Mouse (Mus musculus): Measurements from ENCODE around the gene Bicra. TPM values are rescaled to one million over a fixed set of nuclear protein-coding genes. Genes with fewer than 3 reads are reported as not detected.

Gene Bicra
- polyA plus RNA-seq (2015; fragmentation: Nextera tagmentation; extraction: Ambion mirVana) = 1.6 and 1.9 TPM in 2 replicates

DNA sequence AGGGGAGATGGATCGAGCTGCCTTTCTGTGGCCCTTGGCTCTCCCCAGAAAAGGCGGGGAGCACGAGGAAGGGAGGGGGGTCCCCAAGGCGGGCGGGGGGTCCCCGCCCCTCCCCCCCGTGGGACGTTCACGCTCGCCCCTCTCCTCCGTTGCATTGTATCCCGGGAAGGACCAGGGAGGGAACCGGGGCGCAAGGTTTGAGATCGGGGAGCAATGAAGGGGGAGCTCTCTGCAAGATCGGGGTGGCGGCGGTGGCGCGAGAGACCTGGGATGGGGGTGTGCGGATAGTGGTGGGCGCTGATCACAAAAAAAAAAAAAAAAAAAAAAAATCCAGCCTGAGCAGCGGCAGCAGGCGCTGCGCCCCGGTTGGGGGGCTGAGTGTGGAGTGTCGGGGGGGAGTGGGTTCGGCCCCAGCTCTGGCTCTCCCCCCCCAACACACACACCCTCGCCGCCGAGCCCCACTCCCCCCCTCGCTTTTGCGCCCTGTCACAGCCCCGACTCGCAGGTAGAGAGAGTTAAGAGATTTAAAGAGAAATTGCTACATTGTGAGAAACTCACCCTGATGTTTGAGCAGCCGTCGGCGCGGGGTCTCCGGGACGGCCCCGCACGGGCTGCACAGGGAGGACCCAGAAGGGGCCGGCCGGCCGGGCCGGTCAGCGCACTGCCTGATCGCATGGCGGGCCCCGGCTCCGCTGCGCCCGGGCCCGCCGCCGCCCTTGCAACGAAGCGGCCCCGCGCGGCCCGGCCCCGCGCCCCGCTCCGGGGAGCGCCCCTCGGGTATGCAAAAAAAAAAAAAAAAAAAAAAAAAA is at the start of gene Bicra:
Bicra (minus strand) TSS at position 584 of the 809 bp plus-strand sequence.
- Histone ChIP-seq H3K27ac (replicated peaks) (peak within 1 kb of the TSS; percentile 91), H3K4me1 (replicated peaks) (peaks cover 85% of the 10 kb centered on the region), H3K9me3 (replicated peaks) (no peaks in the 10 kb centered on the region), H3K4me2 (peak within 1 kb of the TSS; percentile 99), H3K9ac (peak within 1 kb of the TSS; percentile 95), H3K4me3 (replicated peaks) (peak within 1 kb of the TSS; percentile 88), H3K27me3 (no peaks in the 10 kb centered on the region), H3K36me3 (replicated peaks) (no peaks in the 10 kb centered on the region; the same call in 1 of the 2 replicates)
- ATAC-seq (ENCODE audit: insufficient read depth) = peak; percentile 59
- WGBS (ENCODE audit: insufficient replicate concordance) = 0% methylated on average over 68 of the region's 69 CpGs

DNA sequence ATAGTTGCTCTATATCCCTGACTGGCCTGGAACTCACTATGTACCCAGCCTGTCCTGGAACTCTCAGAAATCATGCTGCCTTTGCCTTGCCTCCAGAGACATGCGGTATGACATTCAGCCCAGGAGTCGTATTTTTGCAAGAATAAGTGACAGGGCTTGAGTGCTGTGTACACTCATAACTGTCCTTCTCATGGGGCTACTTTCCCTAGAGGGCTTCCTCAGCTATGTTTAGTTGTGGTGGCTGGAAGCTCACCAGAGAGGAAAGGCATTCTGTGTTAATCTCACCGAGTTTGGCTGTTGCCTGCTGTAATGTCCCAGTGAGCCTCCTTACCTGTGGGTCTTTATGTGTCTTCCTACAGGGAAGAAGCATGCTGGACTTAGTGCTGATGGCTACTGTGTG is 46.9 kb upstream of the Bicra start:
- H3K36me3 ChIP-seq (replicated peaks) = no peaks in the 10 kb centered on the region
- H3K9me3 ChIP-seq (replicated peaks) = no peaks in the 10 kb centered on the region
- no peak for ATAC-seq (ENCODE audit: insufficient read depth)
- H3K27ac ChIP-seq (replicated peaks) = no peak overlapping the region
- 47% methylated on average over 3 of the region's 3 CpGs for WGBS (ENCODE audit: insufficient replicate concordance)
- no peak overlapping the region for H3K4me3 ChIP-seq (replicated peaks)
- H3K27me3 ChIP-seq = peaks cover 20% of the 10 kb centered on the region; the same call in 1 of the 2 replicates
- H3K4me2 ChIP-seq = no peak overlapping the region
- H3K9ac ChIP-seq = no peak overlapping the region
- H3K4me1 ChIP-seq (replicated peaks) = peaks cover 17% of the 10 kb centered on the region

DNA sequence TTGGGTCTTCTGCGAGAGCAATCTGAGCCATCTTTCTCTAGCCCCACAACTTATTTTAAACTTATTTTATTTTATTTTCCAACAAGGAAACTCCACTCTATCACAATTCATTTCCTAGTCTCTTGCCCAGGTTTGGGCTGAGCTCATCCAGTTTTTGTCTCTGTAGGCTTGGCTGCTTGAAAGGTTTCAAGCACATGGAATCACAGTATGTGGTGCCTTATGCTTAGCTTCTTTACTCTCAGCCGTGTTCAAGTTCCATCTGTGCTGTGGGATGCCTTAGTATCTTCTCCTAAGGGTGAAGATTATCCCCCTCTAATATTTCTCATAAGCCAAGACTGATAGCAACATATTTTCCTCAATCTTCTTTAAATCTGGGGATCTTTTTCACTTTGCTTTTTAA is 39.9 kb upstream of the Bicra start:
- Histone ChIP-seq H3K4me3 (replicated peaks) (no peak overlapping the region), H3K27ac (replicated peaks) (no peak overlapping the region), H3K36me3 (replicated peaks) (no peaks in the 10 kb centered on the region), H3K9me3 (replicated peaks) (no peaks in the 10 kb centered on the region), H3K4me1 (replicated peaks) (no peaks in the 10 kb centered on the region), H3K27me3 (peaks cover 13% of the 10 kb centered on the region), H3K9ac (no peak overlapping the region), H3K4me2 (no peak overlapping the region)
- WGBS (ENCODE audit: insufficient replicate concordance) = 48% methylated on average over 2 of the region's 2 CpGs
- ATAC-seq (ENCODE audit: insufficient read depth) = no peak

DNA sequence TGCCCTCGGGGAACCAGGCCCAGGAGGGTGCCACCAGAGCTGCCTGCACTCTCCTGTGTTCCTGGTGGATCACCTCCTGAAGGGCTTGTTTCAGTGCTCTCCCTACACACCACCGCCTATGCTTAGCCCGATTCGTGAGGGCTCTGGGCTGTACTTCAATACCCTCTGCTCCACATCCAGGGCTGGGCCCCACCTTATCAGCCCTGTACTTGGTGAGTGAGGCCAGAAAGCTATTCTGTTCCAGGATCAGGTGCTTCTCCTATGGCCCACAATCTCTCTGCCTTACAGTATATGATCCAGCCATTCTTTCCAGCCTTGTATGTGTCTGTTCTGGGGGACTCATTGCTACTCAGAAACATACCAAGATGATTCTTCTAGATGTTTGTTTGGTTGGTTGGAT is 35.6 kb upstream of the Bicra start:
- no peak for ATAC-seq (ENCODE audit: insufficient read depth)
- 47% methylated on average over 4 of the region's 4 CpGs for WGBS (ENCODE audit: insufficient replicate concordance)
- Histone ChIP-seq H3K27me3 (peaks cover 10% of the 10 kb centered on the region; the same call in 1 of the 2 replicates), H3K4me2 (no peak overlapping the region), H3K36me3 (replicated peaks) (no peaks in the 10 kb centered on the region), H3K4me1 (replicated peaks) (no peaks in the 10 kb centered on the region), H3K9me3 (replicated peaks) (no peaks in the 10 kb centered on the region), H3K4me3 (replicated peaks) (no peak overlapping the region), H3K9ac (no peak overlapping the region), H3K27ac (replicated peaks) (no peak overlapping the region)

DNA sequence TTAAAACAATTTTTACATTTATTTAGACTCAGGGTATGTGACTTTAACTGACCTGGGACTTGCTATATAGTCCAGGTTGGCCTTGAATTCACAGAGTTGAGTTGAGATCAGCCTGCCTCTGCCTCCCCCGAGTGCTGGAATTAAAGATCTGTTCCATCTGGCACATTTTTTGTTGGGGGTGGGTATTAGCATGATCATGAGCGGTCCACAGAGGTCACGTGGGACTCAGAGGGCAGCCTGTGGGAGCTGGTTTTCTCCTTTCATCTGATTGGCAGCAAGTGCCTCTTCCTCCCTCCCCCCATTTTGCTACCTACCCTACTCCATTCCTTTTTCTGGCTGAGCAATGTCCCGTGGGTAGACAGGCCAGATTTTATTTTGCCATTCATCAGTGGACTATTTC is 32.9 kb upstream of the Bicra start:
- Histone ChIP-seq H3K27ac (replicated peaks) (no peak overlapping the region), H3K9me3 (replicated peaks) (no peaks in the 10 kb centered on the region), H3K9ac (no peak overlapping the region), H3K4me3 (replicated peaks) (no peak overlapping the region), H3K4me1 (replicated peaks) (no peaks in the 10 kb centered on the region), H3K36me3 (replicated peaks) (no peaks in the 10 kb centered on the region), H3K27me3 (peaks cover 10% of the 10 kb centered on the region; the same call in 1 of the 2 replicates), H3K4me2 (no peak overlapping the region)
- 50% methylated on average over 4 of the region's 4 CpGs for WGBS (ENCODE audit: insufficient replicate concordance)
- ATAC-seq (ENCODE audit: insufficient read depth) = no peak

DNA sequence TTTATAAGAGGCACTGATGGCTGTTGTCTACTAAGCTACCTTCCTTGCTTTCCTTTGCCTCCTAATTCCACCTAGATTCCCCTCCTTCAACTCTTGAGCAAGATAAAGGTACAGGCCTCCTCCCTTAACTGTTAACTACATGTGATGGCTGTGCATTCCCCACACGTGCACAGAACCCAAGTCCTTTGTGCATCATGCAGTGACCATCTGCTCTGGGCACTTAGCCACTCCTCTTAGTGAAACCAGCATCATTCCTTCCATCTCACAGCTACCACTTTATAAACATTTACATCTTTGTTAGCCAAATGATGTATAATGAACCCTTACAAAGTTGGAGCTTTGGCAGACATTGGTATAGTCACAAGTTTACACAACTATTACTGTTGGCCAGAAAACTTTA is 32.2 kb upstream of the Bicra start:
- H3K9me3 ChIP-seq (replicated peaks) = no peaks in the 10 kb centered on the region
- H3K4me3 ChIP-seq (replicated peaks) = no peak overlapping the region
- H3K36me3 ChIP-seq (replicated peaks) = no peaks in the 10 kb centered on the region
- H3K9ac ChIP-seq = no peak overlapping the region
- peaks cover 10% of the 10 kb centered on the region; the same call in 1 of the 2 replicates for H3K27me3 ChIP-seq
- H3K27ac ChIP-seq (replicated peaks) = no peak overlapping the region
- H3K4me2 ChIP-seq = no peak overlapping the region
- no peaks in the 10 kb centered on the region for H3K4me1 ChIP-seq (replicated peaks)
- 49% methylated on average over 1 of the region's 1 CpGs for WGBS (ENCODE audit: insufficient replicate concordance)
- no peak for ATAC-seq (ENCODE audit: insufficient read depth)

DNA sequence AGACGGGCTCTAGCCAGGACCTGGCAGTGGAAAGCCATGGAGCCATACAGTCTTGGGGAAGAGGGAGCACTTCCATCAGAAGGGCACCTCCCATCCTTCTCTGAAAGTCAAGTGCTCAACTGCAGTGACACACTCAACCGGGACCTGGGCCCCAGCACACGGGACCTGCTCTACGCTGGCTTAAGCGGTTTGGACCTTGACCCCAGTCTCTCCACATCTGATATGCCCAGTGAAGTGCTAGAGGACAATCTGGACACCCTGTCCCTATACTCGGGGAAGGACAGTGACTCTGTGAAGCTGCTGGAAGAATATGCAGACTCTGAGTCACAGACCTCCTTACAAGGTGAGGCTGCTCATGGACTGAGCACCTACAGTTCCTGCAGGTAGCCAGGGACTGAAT is 24.2 kb upstream of the Bicra start:
- Histone ChIP-seq H3K9ac (no peak overlapping the region), H3K4me2 (no peak overlapping the region), H3K36me3 (replicated peaks) (no peaks in the 10 kb centered on the region), H3K9me3 (replicated peaks) (no peaks in the 10 kb centered on the region), H3K27ac (replicated peaks) (no peak overlapping the region), H3K27me3 (no peaks in the 10 kb centered on the region; the same call in 1 of the 2 replicates), H3K4me3 (replicated peaks) (no peak overlapping the region), H3K4me1 (replicated peaks) (peaks cover 7% of the 10 kb centered on the region; the same call in 1 of the 2 replicates)
- WGBS (ENCODE audit: insufficient replicate concordance) = 58% methylated on average over 6 of the region's 6 CpGs
- ATAC-seq (ENCODE audit: insufficient read depth) = peak; percentile 58

DNA sequence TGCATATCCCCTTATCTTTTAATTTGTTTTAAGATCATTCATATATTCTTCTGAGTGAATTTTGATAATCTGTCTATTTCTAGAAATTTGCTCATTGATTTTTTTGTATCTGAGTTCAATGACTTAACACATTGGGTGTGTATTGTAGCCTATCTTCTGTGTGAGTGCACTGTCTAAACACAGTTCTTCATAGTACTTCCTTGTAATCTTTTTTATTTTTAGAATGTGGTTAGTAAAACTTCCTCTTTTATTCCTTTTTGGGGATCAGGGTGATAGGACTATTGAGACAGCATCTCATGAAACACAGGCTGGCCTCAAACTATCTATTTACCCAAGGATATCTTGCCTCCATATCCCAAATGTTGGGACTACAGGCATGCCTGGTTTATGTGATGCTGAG is 23.1 kb upstream of the Bicra start:
- ATAC-seq (ENCODE audit: insufficient read depth) = no peak
- no peaks in the 10 kb centered on the region for H3K36me3 ChIP-seq (replicated peaks)
- no peaks in the 10 kb centered on the region for H3K9me3 ChIP-seq (replicated peaks)
- no peak overlapping the region for H3K9ac ChIP-seq
- H3K4me2 ChIP-seq = no peak overlapping the region
- H3K4me3 ChIP-seq (replicated peaks) = no peak overlapping the region
- no peaks in the 10 kb centered on the region; the same call in 1 of the 2 replicates for H3K27me3 ChIP-seq
- no peak overlapping the region for H3K27ac ChIP-seq (replicated peaks)
- peaks cover 7% of the 10 kb centered on the region; the same call in 1 of the 2 replicates for H3K4me1 ChIP-seq (replicated peaks)

DNA sequence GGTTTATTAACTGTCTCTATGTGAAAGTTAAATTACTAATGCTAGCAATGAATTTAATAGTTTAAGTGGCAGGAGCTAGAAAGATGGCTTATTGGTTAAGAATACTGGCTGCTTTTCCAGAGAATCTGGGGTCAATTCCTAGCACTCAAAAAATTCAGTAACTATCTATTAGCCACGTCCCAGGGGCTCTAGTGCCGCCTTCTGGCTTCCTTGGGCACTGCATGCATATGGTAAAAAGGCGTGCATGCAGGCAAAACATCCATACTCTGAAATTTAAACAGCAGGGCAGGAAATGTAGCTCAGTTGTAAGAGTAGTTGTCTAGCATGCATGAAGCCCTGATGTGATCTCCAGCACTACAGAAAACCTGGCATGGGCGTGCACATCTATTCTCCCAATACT is 15.8 kb upstream of the Bicra start:
- peaks cover 8% of the 10 kb centered on the region; the same call in 1 of the 2 replicates for H3K4me1 ChIP-seq (replicated peaks)
- H3K27me3 ChIP-seq = peaks cover 20% of the 10 kb centered on the region
- no peak overlapping the region for H3K9ac ChIP-seq
- no peak overlapping the region for H3K4me2 ChIP-seq
- H3K36me3 ChIP-seq (replicated peaks) = no peaks in the 10 kb centered on the region
- H3K27ac ChIP-seq (replicated peaks) = no peak overlapping the region
- 33% methylated on average over 4 of the region's 4 CpGs for WGBS (ENCODE audit: insufficient replicate concordance)
- no peak for ATAC-seq (ENCODE audit: insufficient read depth)
- H3K4me3 ChIP-seq (replicated peaks) = no peak overlapping the region
- peaks cover 6% of the 10 kb centered on the region; the same call in 1 of the 2 replicates for H3K9me3 ChIP-seq (replicated peaks)

DNA sequence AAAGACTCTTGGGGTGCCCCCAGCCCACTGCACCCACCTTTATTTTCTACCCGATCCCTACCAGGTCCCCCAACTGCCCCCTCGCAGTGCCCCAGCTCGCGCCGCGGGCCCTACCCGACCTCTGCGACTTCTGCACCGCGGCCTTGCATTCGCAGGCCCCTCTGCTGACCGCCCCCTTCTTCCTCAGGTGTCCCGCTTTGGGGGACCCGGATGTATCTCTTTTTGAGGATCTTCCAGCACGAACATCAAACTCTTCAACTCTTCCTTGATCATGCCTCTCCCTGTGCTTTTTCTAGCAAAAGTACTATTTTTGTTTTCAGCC is 14.3 kb upstream of the Bicra start:
- ATAC-seq (ENCODE audit: insufficient read depth) = no peak
- H3K27ac ChIP-seq (replicated peaks) = no peak overlapping the region
- peaks cover 25% of the 10 kb centered on the region for H3K27me3 ChIP-seq
- no peak overlapping the region for H3K4me2 ChIP-seq
- H3K4me1 ChIP-seq (replicated peaks) = peaks cover 8% of the 10 kb centered on the region; the same call in 1 of the 2 replicates
- H3K9ac ChIP-seq = no peak overlapping the region
- H3K36me3 ChIP-seq (replicated peaks) = no peaks in the 10 kb centered on the region
- no peak overlapping the region for H3K4me3 ChIP-seq (replicated peaks)
- 64% methylated on average over 15 of the region's 15 CpGs for WGBS (ENCODE audit: insufficient replicate concordance)
- peaks cover 6% of the 10 kb centered on the region; the same call in 1 of the 2 replicates for H3K9me3 ChIP-seq (replicated peaks)

DNA sequence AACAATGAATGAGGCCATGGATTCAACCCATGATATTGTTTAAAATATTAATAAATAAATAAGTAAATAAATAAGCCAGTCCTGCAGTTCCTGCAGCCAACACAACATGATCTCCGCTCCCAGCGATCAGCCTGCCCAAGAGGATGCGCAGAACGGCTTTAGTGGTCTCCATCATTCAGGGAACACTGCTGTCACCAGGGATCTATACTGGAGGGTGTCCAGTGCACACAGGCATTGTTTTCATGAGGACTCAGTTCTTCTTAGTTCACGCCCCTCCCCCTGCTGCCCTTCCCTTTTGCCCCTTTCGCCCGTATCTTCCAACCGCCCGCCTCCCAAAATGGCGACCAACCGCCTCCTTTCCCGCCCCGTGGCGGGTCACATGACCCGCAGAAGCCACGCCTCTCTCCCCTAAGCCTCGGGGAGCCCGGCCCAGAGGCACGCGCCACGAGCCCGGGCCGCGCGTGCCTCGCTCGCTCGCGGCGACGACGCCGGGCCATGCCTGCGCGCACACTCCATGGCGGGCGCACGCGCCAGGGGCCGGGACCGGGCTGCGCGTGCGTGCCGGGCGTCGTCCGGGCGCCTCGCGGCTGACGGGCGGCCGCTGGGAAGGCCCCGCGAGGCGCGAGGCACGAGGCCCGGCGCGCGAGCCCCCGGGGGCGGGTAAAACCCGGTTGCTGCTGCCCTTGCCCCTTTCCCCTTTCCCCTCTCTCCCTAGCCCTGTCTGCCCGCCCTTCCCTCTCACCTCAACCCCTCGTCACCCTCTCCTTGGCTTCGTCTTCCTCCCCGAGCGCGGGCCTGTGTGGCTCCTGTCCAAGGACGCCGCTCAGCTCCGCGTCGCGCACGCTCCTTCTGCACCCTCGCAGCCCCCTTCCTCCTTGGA is 13.7 kb upstream of the Bicra start, which contains the start of gene Zfp541:
Zfp541 (plus strand) TSS at position 596 of the 880 bp plus-strand sequence.
- no peak for ATAC-seq (ENCODE audit: insufficient read depth)
- Histone ChIP-seq H3K4me1 (replicated peaks) (peaks cover 12% of the 10 kb centered on the region; the same call in 1 of the 2 replicates), H3K27ac (replicated peaks) (no peak within 1 kb of the TSS), H3K9ac (no peak within 1 kb of the TSS), H3K9me3 (replicated peaks) (peaks cover 6% of the 10 kb centered on the region; the same call in 1 of the 2 replicates), H3K27me3 (peaks cover 25% of the 10 kb centered on the region), H3K4me3 (replicated peaks) (no peak within 1 kb of the TSS), H3K36me3 (replicated peaks) (no peaks in the 10 kb centered on the region), H3K4me2 (peak within 1 kb of the TSS; percentile 10; the same call in 1 of the 2 replicates)
- 46% methylated on average over 80 of the region's 80 CpGs for WGBS (ENCODE audit: insufficient replicate concordance)
